Mouse (Mus musculus): Measurements from ENCODE around the gene Cd5l.
"Not testable (repeated sequence)": the region's sequence is repeated elsewhere in the genome, so short reads cannot be mapped to it uniquely, and the experiment has no call there.

Cd5l gene

GRCm38 (mm10) chr3:87357581-87357980 lies at the start of gene Cd5l:
Cd5l (plus strand) TSS chr3:87357881.
- DNase-seq (ENCODE audit: low spot score in 2 of 2): no peak

- no peak for DNase-seq (ENCODE audit: low spot score in 2 of 2)
Observed at GRCm38 (mm10) chr3:87309922-87310321, 47.8 kb upstream of the Cd5l start.

GRCm38 (mm10) chr3:87322557-87322956 lies 35.1 kb upstream of the Cd5l start:
- DNase-seq (ENCODE audit: low spot score in 2 of 2): no peak

GRCm38 (mm10) chr3:87323778-87324177 lies 33.9 kb upstream of the Cd5l start:
- peak in 1 of 2 experiments; percentile 13 for DNase-seq (ENCODE audit: low spot score in 2 of 2)

- no peak for DNase-seq (ENCODE audit: low spot score in 2 of 2)
Observed at GRCm38 (mm10) chr3:87337899-87338298, 19.8 kb upstream of the Cd5l start.

GRCm38 (mm10) chr3:87350992-87351391 lies 6.7 kb upstream of the Cd5l start:
- not testable (repeated sequence) for DNase-seq (ENCODE audit: low spot score in 2 of 2)

- no peak for DNase-seq (ENCODE audit: low spot score in 2 of 2)
Observed at GRCm38 (mm10) chr3:87359215-87359614, 1.5 kb downstream of the Cd5l start.

- peak in 1 of 2 experiments; percentile 46 for DNase-seq (ENCODE audit: low spot score in 2 of 2)
Observed at GRCm38 (mm10) chr3:87360466-87360865, 2.8 kb downstream of the Cd5l start.

- no peak for DNase-seq (ENCODE audit: low spot score in 2 of 2)
Observed at GRCm38 (mm10) chr3:87365691-87366090, 8.0 kb downstream of the Cd5l start.

GRCm38 (mm10) chr3:87367511-87367910 lies 9.8 kb downstream of the Cd5l start:
- no peak for DNase-seq (ENCODE audit: low spot score in 2 of 2)

GRCm38 (mm10) chr3:87369181-87369580 lies 11.5 kb downstream of the Cd5l start:
- DNase-seq (ENCODE audit: low spot score in 2 of 2): peak; percentile 45 to 47

GRCm38 (mm10) chr3:87376195-87377165 lies 18.8 kb downstream of the Cd5l start, which contains the start of gene Fcrl1:
Fcrl1 (plus strand) TSS chr3:87376387.
- DNase-seq (ENCODE audit: low spot score in 2 of 2): peak; percentile 75 to 82

GRCm38 (mm10) chr3:87377228-87377627 lies 19.5 kb downstream of the Cd5l start:
- DNase-seq (ENCODE audit: low spot score in 2 of 2): no peak

GRCm38 (mm10) chr3:87377719-87378118 lies 20.0 kb downstream of the Cd5l start:
- peak; percentile 58 to 64 for DNase-seq (ENCODE audit: low spot score in 2 of 2)

GRCm38 (mm10) chr3:87379641-87380315 lies 22.1 kb downstream of the Cd5l start:
- peak; percentile 90 to 92 for DNase-seq (ENCODE audit: low spot score in 2 of 2)

- DNase-seq (ENCODE audit: low spot score in 2 of 2): peak; percentile 35 to 49
Observed at GRCm38 (mm10) chr3:87381806-87382712, 24.4 kb downstream of the Cd5l start.

- no peak for DNase-seq (ENCODE audit: low spot score in 2 of 2)
Observed at GRCm38 (mm10) chr3:87383308-87383707, 25.6 kb downstream of the Cd5l start.

GRCm38 (mm10) chr3:87385105-87385504 lies 27.4 kb downstream of the Cd5l start:
- DNase-seq (ENCODE audit: low spot score in 2 of 2): no peak

- no peak for DNase-seq (ENCODE audit: low spot score in 2 of 2)
Observed at GRCm38 (mm10) chr3:87390935-87391334, 33.3 kb downstream of the Cd5l start.

- peak in 1 of 2 experiments; percentile 36 for DNase-seq (ENCODE audit: low spot score in 2 of 2)
Observed at GRCm38 (mm10) chr3:87398809-87399208, 41.1 kb downstream of the Cd5l start.

GRCm38 (mm10) chr3:87399906-87400305 lies 42.2 kb downstream of the Cd5l start:
- peak; percentile 60 to 67 for DNase-seq (ENCODE audit: low spot score in 2 of 2)
